Mouse (Mus musculus) kidney, adult 2 months (tissue): ENCODE results near the gene 5730522E02Rik. TPM values are rescaled to one million over a fixed set of nuclear protein-coding genes. Genes with fewer than 3 reads are reported as not detected.

Experiments
- DNase-seq: peaks from one replicate; pipeline ENCODE4 v3.0.0; 2021
- H3K27ac ChIP-seq: fragments of 200-500 bp; 2 replicates; pipeline ENCODE4 v1.5.1; 2012; ENCODE audit warnings: low read depth, low read length, control low read depth, inconsistent platforms; ENCODE audit not compliant: insufficient read depth
- H3K27me3 ChIP-seq: fragments of 200-500 bp; replicated peaks from 2 replicates; pipeline ENCODE4 v1.6.1; 2012; ENCODE audit warnings: mild to moderate bottlenecking, moderate library complexity, low read length, inconsistent platforms; ENCODE audit not compliant: control insufficient read depth, insufficient read depth
- H3K36me3 ChIP-seq: fragments of 200-500 bp; 2 replicates; pipeline ENCODE4 v1.6.1; 2012; ENCODE audit warnings: mild to moderate bottlenecking, moderate library complexity, low read length, inconsistent platforms; ENCODE audit not compliant: control insufficient read depth, insufficient read depth
- H3K4me1 ChIP-seq: fragments of 200-500 bp; 2 replicates; pipeline ENCODE4 v1.6.1; 2011; ENCODE audit warnings: low read length; ENCODE audit not compliant: control insufficient read depth, insufficient read depth
- H3K4me3 ChIP-seq: fragments of 200-500 bp; 2 replicates; pipeline ENCODE4 v1.5.1; 2011; ENCODE audit warnings: mild to moderate bottlenecking, low read depth, low read length, control low read depth; ENCODE audit not compliant: insufficient read depth
- CTCF ChIP-seq: fragments of 200-500 bp; conservative IDR thresholded peaks from 2 replicates; pipeline ENCODE4 v1.5.1; 2011; ENCODE audit warnings: low read depth, mild to moderate bottlenecking, control low read depth, low read length, moderate library complexity, mixed read lengths; ENCODE audit not compliant: insufficient read depth, insufficient read length
- POLR2A ChIP-seq: fragments of 200-500 bp; IDR thresholded peaks from one replicate; pipeline ENCODE4 v1.6.1; 2011; ENCODE audit warnings: low read depth, low read length, control low read depth
- WGBS: fragments of 180-500 bp; shearing (Covaris S2); methylation state at CpG from one replicate; pipeline ENCODE4 v1.1.7; 2018; 5-methylcytosine and 5-hydroxymethylcytosine counted together
- polyA plus RNA-seq: library from polyadenylated mRNA; depleted of rRNA; stranded (reverse); fragments of >200 nt; gene quantifications from 2 replicates; pipeline ENCODE4 v1.2.3, GENCODE M21; 2012

The 5730522E02Rik gene
- polyA plus RNA-seq, 1 experiment = 0.06 TPM

DNA sequence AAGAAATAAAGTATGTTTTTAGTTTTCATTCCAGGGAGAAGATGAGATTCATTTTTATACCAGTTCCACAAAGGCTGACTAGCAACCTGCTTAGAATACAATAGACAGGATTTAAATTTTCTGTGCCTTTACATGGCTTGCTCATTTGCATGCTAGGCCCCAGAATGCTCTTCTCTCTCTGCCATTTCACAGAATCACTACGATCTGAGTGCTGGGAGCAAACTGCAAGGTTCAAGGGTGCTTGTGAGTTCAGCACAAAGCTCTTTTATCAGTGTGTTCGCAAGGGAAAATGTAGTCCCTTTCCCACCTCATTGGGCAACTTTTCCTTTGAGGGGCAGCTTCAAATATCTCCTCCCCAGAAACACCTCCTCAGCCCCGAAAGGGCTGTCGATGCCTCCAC is 107.7 kb downstream of the 5730522E02Rik start:
- TF ChIP-seq POLR2A = no peak
- no peak for TF ChIP-seq CTCF
- H3K27me3 ChIP-seq = no peaks in the 10 kb centered on the region
- 39% methylated on average over 4 of the region's 4 CpGs for WGBS
- H3K4me1 ChIP-seq = no peaks in the 10 kb centered on the region
- H3K4me3 ChIP-seq = no peak overlapping the region
- DNase-seq = no peak
- no peaks in the 10 kb centered on the region for H3K36me3 ChIP-seq
- no peak overlapping the region for H3K27ac ChIP-seq

DNA sequence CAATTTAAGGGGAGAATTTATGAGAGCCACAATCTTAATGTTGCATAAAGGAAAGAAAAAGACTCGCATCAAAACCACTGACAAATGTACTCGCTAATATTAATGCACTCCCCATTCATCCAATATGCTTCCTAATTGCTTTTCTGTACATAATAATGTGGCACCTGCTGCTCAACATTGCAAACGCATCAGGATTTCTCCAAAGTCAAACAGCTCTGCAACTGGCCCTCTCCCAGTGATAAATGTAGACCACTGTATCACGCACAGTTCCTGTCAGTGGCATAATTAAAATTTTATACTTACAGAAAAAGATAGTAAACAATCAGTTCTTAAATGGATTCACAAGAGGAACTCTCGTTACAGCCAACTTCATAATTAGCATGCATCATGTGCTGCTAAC is 110.5 kb downstream of the 5730522E02Rik start:
- Histone ChIP-seq H3K4me3 (no peak overlapping the region), H3K27me3 (no peaks in the 10 kb centered on the region), H3K27ac (no peak overlapping the region), H3K36me3 (no peaks in the 10 kb centered on the region), H3K4me1 (no peaks in the 10 kb centered on the region)
- DNase-seq = no peak
- TF ChIP-seq POLR2A (no peak), CTCF (no peak)
- 81% methylated on average over 5 of the region's 5 CpGs for WGBS

DNA sequence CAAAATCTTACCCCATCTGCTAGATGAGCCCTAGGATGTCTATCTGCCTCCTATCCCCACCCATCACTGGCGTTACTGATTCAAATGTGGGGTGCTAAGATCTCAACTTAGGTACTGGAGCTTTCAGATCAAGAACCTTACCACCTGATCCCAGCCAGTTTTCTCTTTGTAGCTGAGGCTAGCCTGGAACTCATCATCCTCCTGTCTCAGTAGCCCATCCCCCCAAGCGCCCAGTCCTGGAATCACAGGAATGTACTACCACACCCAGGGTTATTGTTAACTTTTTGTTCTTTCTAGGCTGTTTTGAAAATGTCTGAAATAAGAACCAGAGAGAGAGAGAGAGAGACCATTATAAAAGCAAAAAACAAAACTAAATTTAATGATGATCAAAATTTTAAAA is 111.6 kb downstream of the 5730522E02Rik start:
- WGBS = 90% methylated on average over 2 of the region's 2 CpGs
- no peak overlapping the region for H3K27ac ChIP-seq
- TF ChIP-seq POLR2A = no peak
- no peak for TF ChIP-seq CTCF
- H3K27me3 ChIP-seq = no peaks in the 10 kb centered on the region
- DNase-seq = no peak
- no peaks in the 10 kb centered on the region for H3K36me3 ChIP-seq
- H3K4me1 ChIP-seq = no peaks in the 10 kb centered on the region
- no peak overlapping the region for H3K4me3 ChIP-seq

DNA sequence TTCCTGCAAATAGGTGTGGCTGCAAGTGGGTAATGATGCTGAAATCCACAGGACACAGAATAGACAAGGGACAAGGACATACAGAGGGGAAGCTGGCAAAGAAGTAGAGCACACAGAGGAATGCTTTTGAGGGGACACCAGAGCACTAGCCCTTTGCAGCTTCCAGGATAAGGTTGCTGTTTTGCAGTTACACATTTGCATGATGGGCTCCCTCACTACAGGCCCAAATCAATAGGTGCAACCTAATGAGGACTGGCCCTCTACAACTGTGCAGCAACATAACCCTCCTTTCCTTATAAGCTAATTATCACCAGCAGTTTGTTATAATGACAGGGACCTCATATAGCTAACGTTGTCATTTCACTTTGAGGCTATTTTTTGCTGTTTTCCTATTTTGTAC is 114.5 kb downstream of the 5730522E02Rik start:
- Histone ChIP-seq H3K27me3 (no peaks in the 10 kb centered on the region), H3K27ac (no peak overlapping the region), H3K36me3 (no peaks in the 10 kb centered on the region), H3K4me1 (no peaks in the 10 kb centered on the region), H3K4me3 (no peak overlapping the region)
- WGBS = 61% methylated on average over 1 of the region's 1 CpGs
- TF ChIP-seq POLR2A (no peak), CTCF (no peak)
- no peak for DNase-seq

DNA sequence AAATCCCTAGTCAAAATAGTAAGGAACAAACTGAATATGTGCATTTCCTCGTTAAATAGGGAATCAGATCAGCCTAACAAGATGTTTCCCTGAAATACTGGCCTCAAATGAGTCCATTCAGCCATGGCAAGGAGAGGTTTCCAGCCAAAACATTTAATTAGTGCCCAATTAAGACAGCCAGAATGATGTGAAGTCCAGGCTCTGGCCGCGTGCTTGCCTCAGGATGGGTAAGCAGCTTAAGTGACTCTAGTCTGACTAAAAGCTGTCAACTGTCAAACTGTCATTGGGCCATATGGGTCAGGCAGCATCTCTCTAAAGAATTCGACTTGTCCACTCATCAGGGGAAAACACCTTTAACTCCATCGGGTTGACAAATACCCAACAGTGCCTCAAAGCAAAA is 121.6 kb downstream of the 5730522E02Rik start:
- Histone ChIP-seq H3K4me3 (no peak overlapping the region), H3K27me3 (no peaks in the 10 kb centered on the region; the same call in 1 of the 2 replicates), H3K36me3 (no peaks in the 10 kb centered on the region), H3K4me1 (no peaks in the 10 kb centered on the region), H3K27ac (no peak overlapping the region)
- WGBS = 59% methylated on average over 5 of the region's 5 CpGs
- TF ChIP-seq POLR2A = no peak
- DNase-seq = no peak

DNA sequence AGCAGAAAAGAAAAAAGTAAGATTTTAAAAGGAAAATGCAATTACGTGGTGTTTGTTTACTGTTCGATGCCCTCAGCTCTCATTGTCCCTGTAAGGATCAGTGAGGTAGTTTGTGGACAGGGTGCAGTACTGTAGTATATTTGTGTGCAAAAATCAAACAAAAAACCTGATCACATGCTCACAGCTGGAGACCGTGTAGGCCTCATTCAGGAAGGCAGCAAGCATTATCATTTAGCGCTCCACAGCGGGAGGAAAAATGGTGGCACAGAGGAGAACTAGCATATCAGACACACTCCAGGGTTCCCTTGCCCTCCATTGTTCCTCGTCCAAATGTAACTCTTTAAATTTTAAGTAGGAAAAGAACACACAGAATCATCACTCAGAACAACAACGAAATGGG is 123.9 kb downstream of the 5730522E02Rik start:
- no peak for TF ChIP-seq POLR2A
- TF ChIP-seq CTCF = no peak
- Histone ChIP-seq H3K4me1 (no peaks in the 10 kb centered on the region), H3K27ac (no peak overlapping the region), H3K36me3 (no peaks in the 10 kb centered on the region), H3K27me3 (no peaks in the 10 kb centered on the region; the same call in 1 of the 2 replicates), H3K4me3 (no peak overlapping the region)
- DNase-seq = no peak
- 88% methylated on average over 7 of the region's 7 CpGs for WGBS

DNA sequence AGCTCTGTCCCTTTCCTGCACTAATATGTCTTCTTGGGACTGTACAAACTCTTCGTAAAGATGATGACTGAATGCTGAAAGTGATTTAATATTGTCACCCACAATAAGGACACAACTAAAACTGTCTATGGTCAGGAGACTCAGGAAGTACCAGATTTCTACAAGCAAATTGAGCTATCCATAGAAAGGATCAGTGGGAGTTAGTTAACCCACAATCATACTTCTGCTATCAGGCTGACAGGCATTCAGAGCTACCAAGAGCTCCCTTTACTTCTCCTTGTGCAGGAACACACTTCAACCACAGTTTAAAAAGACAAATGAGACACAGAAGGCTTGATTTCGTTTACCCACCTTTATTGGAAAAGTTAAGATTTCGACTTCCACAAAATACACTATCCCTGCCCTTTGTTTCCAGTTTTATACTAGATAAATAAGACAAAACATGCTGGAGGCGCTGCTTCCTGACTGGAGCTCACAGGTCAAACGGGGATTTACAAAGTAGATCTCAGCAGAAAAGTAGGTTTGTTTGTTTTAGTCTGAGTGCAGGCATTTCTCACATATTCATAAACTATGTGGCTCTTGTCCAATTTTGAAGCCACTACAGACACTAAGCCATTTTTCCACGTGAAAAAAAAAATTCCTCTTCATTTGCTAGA is 125.1 kb downstream of the 5730522E02Rik start:
- H3K27me3 ChIP-seq = no peaks in the 10 kb centered on the region; the same call in 1 of the 2 replicates
- H3K4me3 ChIP-seq = no peak overlapping the region
- H3K36me3 ChIP-seq = no peaks in the 10 kb centered on the region
- H3K27ac ChIP-seq = no peak overlapping the region
- DNase-seq = no peak
- no peaks in the 10 kb centered on the region for H3K4me1 ChIP-seq
- WGBS = 36% methylated on average over 6 of the region's 6 CpGs
- no peak for TF ChIP-seq CTCF
- no peak for TF ChIP-seq POLR2A
